11 mouse cellular contexts compared by ENCODE assay signal in genomic region chr9:47307125-47307751, GRCm38 (mm10).
DNase-seq lines count a peak whose midpoint lies in the region; ATAC-seq lines count a peak whose summit lies in the region.
"Had no signal": no experiment of that assay in that cellular context is flagged by ENCODE, and none has a peak within 500 bp of the region (broad histone marks: within the 10 kb centered on the region; RNA-seq: fewer than 3 reads in every experiment).

No protein-coding gene starts in this region.

- H3K27ac ChIP-seq in forebrain, embryonic 14.5 days (ENCODE audit: low read depth, low read length), result no peak overlapping the region
- H3K27ac ChIP-seq in forebrain, embryonic 12.5 days, result no peak overlapping the region
- 0 out of 2 replicates have a peak overlapping the region, but pooled peaks have one; percentile 4 for H3K27ac ChIP-seq in midbrain, embryonic 13.5 days
- H3K27ac ChIP-seq in midbrain, embryonic 11.5 days (ENCODE audit: low read depth, low read length), result no peak overlapping the region
- H3K27ac ChIP-seq: neural tube, embryonic 12.5 days had no signal

- ATAC-seq in forebrain, embryonic 14.5 days, result peak; percentile 71
- no peak for ATAC-seq in forebrain, embryonic 12.5 days (ENCODE audit: low FRiP score)
- no peak for ATAC-seq in midbrain, embryonic 13.5 days
- ATAC-seq in midbrain, embryonic 11.5 days (ENCODE audit: low FRiP score), result no peak

- H3K4me3 ChIP-seq in forebrain, embryonic 14.5 days (ENCODE audit: low read depth, low read length), result no peak overlapping the region
- H3K4me3 ChIP-seq in forebrain, embryonic 12.5 days (replicated peaks), result no peak overlapping the region
- H3K4me3 ChIP-seq in midbrain, embryonic 13.5 days (replicated peaks), result no peak overlapping the region
- no peak overlapping the region for H3K4me3 ChIP-seq in midbrain, embryonic 11.5 days (ENCODE audit: low read depth, low read length)
- H3K4me3 ChIP-seq: neural tube, embryonic 12.5 days had no signal

- H3K4me2 ChIP-seq in forebrain, embryonic 14.5 days (ENCODE audit: low read length), result no peak overlapping the region
- H3K4me2 ChIP-seq in forebrain, embryonic 12.5 days, result no peak overlapping the region
- H3K4me2 ChIP-seq in midbrain, embryonic 13.5 days (replicated peaks), result no peak overlapping the region
- no peak overlapping the region for H3K4me2 ChIP-seq in midbrain, embryonic 11.5 days
- H3K4me2 ChIP-seq: neural tube, embryonic 12.5 days had no signal

- peaks cover 14% of the 10 kb centered on the region for H3K4me1 ChIP-seq in forebrain, embryonic 14.5 days (ENCODE audit: control insufficient read depth, insufficient read depth, low read length)
- peaks cover 14% of the 10 kb centered on the region for H3K4me1 ChIP-seq in forebrain, embryonic 12.5 days
- peaks cover 11% of the 10 kb centered on the region for H3K4me1 ChIP-seq in midbrain, embryonic 13.5 days (replicated peaks)
- H3K4me1 ChIP-seq in midbrain, embryonic 11.5 days (ENCODE audit: control insufficient read depth, insufficient read depth, low read length), result peaks cover 3% of the 10 kb centered on the region; the same call in 1 of the 2 replicates

- peak; percentile 75 for DNase-seq in forebrain, embryonic 14.5 days (ENCODE audit: low spot score)
- no peak for DNase-seq in midbrain, embryonic 11.5 days (ENCODE audit: low spot score, missing footprints)
- DNase-seq in cerebellum, postnatal 36 days, result peak; percentile 98 to 99
- peak; percentile 16 for DNase-seq in retina, postnatal 7 days (ENCODE audit: low read depth, low spot score)
- DNase-seq in c-Kit-positive CD71-positive TER-119-positive erythroid progenitor cells, embryonic 14.5 days (ENCODE audit: low spot score), result no peak
- no peak for DNase-seq in Muller cell, postnatal 12 days (ENCODE audit: inconsistent ontology term)
- DNase-seq: gastrocnemius, postnatal 10 days; kidney, postnatal 25 days had no signal

- H3K27me3 ChIP-seq in forebrain, embryonic 14.5 days (replicated peaks; ENCODE audit: control insufficient read depth, insufficient read depth, low read length), result no peaks in the 10 kb centered on the region
- H3K27me3 ChIP-seq in forebrain, embryonic 12.5 days, result peaks cover 7% of the 10 kb centered on the region; the same call in 1 of the 2 replicates
- no peaks in the 10 kb centered on the region for H3K27me3 ChIP-seq in midbrain, embryonic 13.5 days
- H3K27me3 ChIP-seq in midbrain, embryonic 11.5 days (ENCODE audit: control insufficient read depth, insufficient read depth, low read length), result no peaks in the 10 kb centered on the region

- no peaks in the 10 kb centered on the region for H3K9me3 ChIP-seq in forebrain, embryonic 14.5 days (replicated peaks; ENCODE audit: control insufficient read depth, low read length)
- H3K9me3 ChIP-seq in forebrain, embryonic 12.5 days, result 0 out of 2 replicates have a peak, but pooled peaks cover 3% of the 10 kb centered on the region
- no peaks in the 10 kb centered on the region for H3K9me3 ChIP-seq in midbrain, embryonic 13.5 days
- H3K9me3 ChIP-seq in midbrain, embryonic 11.5 days (ENCODE audit: control insufficient read depth, low read length), result no peaks in the 10 kb centered on the region
- H3K9me3 ChIP-seq: neural tube, embryonic 12.5 days had no signal

- 70% methylated on average over 7 of the region's 7 CpGs for WGBS in forebrain, embryonic 14.5 days
- 79% methylated on average over 7 of the region's 7 CpGs for WGBS in forebrain, embryonic 12.5 days
- 81% methylated on average over 7 of the region's 7 CpGs for WGBS in midbrain, embryonic 13.5 days
- WGBS in midbrain, embryonic 11.5 days, result 88% methylated on average over 7 of the region's 7 CpGs

- H3K9ac ChIP-seq in forebrain, embryonic 14.5 days (ENCODE audit: low read length), result no peak overlapping the region
- no peak overlapping the region for H3K9ac ChIP-seq in forebrain, embryonic 12.5 days
- no peak overlapping the region for H3K9ac ChIP-seq in midbrain, embryonic 13.5 days (replicated peaks)
- no peak overlapping the region for H3K9ac ChIP-seq in midbrain, embryonic 11.5 days (ENCODE audit: low read length)
- H3K9ac ChIP-seq: neural tube, embryonic 12.5 days had no signal

- H3K36me3 ChIP-seq in forebrain, embryonic 14.5 days (ENCODE audit: control insufficient read depth, insufficient read depth, low read length), result no peaks in the 10 kb centered on the region
- no peaks in the 10 kb centered on the region for H3K36me3 ChIP-seq in forebrain, embryonic 12.5 days (replicated peaks)
- H3K36me3 ChIP-seq in midbrain, embryonic 13.5 days, result no peaks in the 10 kb centered on the region
- H3K36me3 ChIP-seq in midbrain, embryonic 11.5 days (ENCODE audit: control insufficient read depth, insufficient read depth, low read length), result no peaks in the 10 kb centered on the region
- H3K36me3 ChIP-seq: neural tube, embryonic 12.5 days had no signal

Comparison
In these comparisons a context has a peak if more than half of its experiments do, and no peak if none do; other contexts are left out.
1. DNase-seq: peak in forebrain, embryonic 14.5 days (single experiment), cerebellum, postnatal 36 days (2 of 2) and retina, postnatal 7 days (single experiment); none in midbrain, embryonic 11.5 days (single experiment), c-Kit-positive CD71-positive TER-119-positive erythroid progenitor cells, embryonic 14.5 days (single experiment) and Muller cell, postnatal 12 days (single experiment).